Mouse (Mus musculus) ES-CJ7 (cell line): Measurements from ENCODE around the gene Hdac6.

ENCODE experiments used
- DNase-seq: peaks from one replicate; pipeline ENCODE4 v3.0.0; 2011; ENCODE audit warnings: low read depth, low spot score

Hdac6 gene

DNA sequence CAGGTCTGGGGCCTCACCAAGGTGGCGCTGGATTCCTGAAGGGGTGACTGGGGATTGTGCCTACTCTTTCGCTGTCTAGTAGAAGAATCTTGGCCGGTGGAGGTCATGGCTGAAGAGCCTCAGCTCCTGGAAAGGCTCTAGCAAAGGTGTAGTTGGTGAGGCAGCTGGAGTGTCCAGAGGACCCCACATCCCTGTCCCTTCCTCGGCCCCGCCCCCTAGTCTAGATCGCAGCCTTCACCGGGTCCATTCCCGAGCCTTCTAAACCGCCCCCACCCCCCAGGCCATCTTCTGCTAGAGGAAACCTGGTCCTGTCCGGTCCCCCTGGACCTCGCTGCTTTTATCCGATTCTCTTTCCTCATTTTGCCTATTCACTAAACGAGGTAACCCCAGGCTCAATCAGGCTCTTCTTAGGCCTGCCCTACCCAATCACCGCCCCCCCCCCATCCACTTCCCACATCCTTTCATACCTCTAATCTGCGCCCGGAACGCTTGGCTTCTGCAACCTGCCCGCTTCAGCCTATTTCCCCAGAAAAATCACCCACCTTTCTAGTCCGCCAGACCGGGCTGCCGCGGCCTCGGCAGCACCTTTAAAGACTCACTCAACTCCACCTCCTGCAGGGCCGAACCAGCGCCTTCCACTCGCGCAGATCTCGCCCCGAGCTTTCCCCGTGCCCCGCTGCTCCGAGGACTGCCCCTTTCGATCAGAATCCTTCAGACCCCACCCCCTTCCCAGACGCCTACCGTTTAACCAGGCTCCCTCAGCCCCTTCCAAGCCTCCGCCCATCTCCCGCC lies at the start of gene Hdac6:
TSS of gene Hdac6 (minus strand) at position 782 of the 792 bp plus-strand sequence.
- DNase-seq = no peak

DNA sequence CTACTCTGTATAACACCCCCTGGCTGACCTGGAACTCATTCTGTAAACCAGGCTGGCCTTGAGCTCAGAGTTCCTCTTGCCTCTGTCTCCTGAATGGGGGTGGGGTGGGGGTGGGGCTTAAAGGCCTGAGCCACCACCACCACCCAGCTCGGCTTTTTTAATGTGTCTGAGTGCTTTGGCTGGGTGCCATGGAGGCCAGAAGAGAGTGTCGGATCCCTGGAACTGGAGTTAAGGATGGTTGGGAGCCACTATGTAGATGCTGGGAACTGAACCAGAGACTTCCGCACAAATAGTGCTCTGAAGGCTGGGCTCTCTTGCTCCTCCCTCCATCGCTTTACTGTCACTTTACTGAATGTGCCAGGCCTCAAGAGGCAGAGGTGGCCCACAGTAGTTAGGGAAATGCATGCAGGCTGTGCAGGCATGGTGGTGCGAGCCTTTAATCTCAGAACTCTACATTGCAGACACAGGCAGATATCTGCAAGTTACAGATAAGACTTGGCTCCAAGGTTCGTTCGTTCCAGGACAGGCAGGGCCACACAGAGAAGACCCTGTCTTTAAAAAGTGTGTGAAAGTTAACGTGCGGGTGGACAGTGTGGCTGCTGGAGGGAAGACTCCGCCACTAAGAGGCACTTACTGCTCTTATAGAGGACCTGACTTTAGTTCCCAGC lies 45.5 kb upstream of the Hdac6 start:
- peak; percentile 60 for DNase-seq

- DNase-seq = peak; percentile 45
Observed at GRCm38 (mm10) chrX:7992379-7993067, 44.8 kb upstream of the Hdac6 start.

- DNase-seq = no peak
Observed at GRCm38 (mm10) chrX:7981368-7981767, 33.7 kb upstream of the Hdac6 start.

DNA sequence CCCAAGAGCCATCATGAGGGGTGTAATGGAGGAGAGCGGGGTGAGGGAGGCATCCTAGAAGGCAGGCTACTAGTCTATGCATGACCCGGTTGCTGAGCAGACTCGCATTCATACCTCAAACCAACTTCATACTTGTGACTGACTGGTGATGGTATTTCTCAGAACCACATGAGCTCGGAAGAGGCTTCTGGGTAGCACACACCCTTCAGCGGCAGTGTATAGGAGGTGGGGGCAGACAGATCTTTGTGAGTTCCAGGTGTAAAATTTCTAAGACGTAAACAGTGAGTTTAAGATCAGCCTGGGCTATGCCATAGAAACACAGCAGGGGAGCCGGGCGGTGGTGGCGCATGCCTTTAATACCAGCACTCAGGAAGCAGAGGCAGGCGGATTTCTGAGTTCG lies 30.2 kb upstream of the Hdac6 start, which contains the start of gene Gata1:
TSS of gene Gata1 (minus strand) at position 180 of the 400 bp plus-strand sequence.
- DNase-seq = peak; percentile 10

DNA sequence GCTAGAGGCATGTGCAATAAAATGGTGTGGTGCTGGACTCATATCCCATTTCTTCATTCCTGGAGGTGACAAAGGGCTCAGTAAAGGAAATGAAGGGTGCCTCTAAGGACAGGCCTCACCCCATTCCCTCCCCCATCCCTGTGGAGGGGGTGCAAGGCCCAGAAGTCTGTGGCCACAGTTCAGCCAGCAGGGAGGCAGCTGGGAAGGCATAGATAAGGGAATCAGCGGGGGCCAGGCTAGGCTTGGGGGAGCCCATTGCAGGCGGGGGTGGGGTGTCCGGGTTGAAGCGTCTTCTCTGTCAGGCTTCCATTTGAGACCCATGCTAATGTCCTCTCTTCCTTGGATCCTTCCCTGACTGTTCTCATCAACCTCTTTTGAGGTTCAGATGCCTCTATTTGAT lies 23.6 kb upstream of the Hdac6 start:
- DNase-seq = no peak

DNA sequence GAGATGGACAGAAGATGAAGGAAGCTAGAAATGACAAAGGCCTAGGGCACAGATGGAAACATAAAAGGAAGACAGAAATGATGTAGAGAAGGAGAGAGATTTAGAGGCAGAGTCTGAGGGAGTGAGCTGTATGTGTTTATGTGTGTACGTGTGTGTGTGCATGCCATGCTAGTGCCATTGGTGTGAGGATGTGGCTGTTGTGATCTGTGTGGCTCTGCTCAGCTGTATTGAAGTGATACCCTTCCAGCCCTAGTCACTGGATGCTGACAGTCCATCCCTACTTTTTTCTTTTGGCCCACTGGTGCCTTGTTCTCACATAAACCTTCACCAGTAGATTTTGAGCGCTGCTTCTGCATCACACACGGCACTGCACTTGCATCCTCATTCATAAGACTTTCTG lies 21.2 kb upstream of the Hdac6 start:
- DNase-seq = no peak

DNA sequence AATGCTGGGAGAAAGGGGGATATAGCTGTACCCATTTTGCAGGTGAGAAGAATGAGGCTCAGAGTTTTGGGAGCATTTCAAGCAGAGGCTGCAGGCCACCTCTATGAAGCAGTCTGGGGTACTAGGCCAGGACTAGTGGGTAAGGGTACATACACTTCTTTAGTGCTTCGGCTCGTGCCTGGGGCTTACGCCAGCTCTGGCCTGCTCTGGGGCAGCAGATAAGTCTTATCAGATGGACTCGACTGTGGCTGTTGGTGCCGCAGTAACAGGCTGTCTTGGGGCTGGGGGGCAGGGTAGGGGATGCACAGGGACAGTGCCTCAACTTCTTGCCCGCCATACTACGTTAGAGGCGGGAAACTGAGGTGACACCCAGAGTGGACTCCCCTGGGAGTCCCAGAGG lies 20.5 kb upstream of the Hdac6 start:
- DNase-seq = no peak

DNA sequence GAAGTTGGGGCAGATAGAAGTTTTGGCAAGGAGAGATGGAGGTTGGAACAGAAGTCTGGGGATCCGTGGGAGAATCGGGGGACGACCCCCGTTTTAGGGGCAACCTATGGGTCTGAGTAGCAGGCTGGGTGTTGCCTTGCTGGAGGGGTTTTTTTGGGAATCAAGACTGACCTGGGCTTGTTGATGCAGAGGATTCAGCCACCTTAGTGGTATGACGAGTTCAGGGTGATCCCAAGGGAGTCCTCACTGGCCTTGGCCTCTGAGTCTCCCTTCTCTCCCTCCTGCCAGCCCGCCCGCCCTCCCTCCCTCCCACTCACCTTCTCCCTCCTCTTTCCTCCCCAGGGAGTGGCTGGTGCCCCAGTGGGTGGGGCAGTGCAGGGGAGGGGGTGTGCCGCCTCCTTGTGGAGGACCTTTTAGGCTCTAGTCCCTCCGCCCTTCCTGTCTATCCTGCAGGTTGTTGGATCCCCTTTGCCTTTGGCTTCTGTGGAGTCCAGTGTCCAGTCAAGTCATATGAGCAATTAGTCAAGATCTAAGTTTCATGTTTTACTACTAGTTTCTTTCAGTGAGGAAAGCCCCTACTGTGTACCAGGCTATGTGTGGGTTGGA lies 20.0 kb upstream of the Hdac6 start:
- no peak for DNase-seq

DNA sequence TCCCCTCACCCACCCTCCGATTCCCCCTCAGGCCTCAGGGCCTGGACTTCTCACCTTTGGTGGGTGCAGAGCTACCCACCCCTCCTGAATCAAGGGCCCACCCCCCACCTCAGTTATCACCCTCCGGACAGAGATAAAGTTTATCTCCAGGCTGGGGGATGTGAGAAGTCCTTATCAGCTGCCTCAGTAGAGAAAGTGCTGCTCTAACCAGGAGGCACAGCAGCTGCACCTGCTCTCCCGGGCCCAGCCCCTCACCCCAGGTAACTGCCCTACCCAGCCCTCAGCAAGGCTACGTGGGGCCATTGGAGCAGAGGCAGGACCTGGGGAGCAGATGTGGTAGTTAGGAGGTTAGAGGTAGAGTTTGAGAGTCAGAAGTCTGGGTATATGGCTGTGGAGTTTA lies 18.5 kb upstream of the Hdac6 start:
- no peak for DNase-seq

DNA sequence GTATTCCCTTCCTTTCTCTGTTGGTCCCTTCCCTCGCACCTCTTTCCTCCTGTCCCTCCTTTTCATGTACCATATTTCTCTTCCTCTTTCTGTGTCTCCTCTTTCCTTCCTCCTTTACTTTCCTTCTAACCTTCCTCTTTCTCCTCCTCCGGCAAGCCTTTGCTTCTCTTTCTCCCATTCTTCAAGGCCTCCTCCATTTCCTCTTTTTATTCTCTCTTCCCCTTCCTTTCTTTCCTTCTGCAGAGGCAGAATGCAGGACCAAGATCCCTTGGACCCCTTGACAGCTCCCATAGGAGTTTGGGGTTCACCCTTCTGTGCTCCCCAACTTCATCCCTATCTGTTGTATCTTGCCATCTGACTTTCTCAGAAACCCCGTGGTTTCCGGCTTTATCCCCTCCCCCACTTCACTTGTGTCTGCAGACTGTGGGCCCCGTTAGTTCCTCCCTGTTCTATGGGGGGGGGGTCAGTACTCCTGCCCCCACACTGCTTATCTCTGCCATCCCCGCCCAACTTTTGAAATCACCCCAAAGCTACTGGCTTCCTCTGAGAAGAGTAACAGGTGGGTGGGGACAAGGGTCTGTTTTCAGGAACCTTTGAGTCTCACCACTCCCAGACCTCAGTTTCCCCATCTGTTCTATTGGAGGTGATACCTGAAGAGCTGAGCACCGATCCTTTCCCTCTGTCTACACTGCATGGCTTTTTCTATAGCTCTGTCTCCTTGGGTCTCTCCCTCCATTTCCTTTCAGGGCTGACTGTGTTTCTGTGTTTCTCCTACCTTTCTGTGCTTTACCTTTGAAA lies 16.3 kb upstream of the Hdac6 start:
- no peak for DNase-seq

- DNase-seq = no peak
Observed at GRCm38 (mm10) chrX:7958868-7959267, 11.2 kb upstream of the Hdac6 start.

- no peak for DNase-seq
Observed at GRCm38 (mm10) chrX:7950091-7950490, 2.4 kb upstream of the Hdac6 start.

DNA sequence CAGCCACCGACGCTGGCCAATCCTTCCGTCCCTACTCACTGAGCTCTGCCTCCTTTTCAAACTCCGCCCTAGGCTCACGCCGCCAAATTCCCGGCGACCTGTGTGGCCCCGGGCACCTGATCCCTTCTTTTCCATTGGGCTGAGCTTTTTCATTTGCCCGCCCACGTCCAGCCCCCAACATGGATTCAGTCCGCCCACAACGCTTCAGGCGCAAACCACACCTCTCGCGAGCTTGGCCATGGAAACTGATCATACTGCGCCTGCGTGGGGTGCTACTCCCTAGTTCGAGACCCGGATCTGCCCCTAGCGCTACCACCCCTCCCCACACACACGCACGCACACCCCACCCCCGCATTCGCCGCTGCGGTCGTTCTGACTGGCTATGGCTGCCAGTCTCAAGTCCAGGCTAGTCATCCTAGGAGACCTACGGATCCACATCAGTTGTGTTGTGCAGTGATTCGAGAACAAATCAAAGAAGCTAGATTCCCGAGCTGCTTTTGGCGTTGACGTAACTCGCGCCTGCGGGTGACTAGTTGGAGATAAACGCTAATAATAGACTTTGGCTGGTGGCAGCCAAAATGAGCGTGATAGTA lies 307 bp upstream of the Hdac6 start:
- peak; percentile 97 for DNase-seq

GRCm38 (mm10) chrX:7945618-7946017 lies 2.1 kb downstream of the Hdac6 start:
- DNase-seq = no peak

- no peak for DNase-seq
Observed at GRCm38 (mm10) chrX:7937667-7938066, 10.0 kb downstream of the Hdac6 start.

- peak; percentile 57 for DNase-seq
Observed at GRCm38 (mm10) chrX:7936874-7937273, 10.8 kb downstream of the Hdac6 start.

GRCm38 (mm10) chrX:7928270-7928790 lies 19.4 kb downstream of the Hdac6 start, which contains the start of gene Eras:
Eras (minus strand) TSS chrX:7928607.
- peak; percentile 84 for DNase-seq

GRCm38 (mm10) chrX:7927116-7927515 lies 20.6 kb downstream of the Hdac6 start:
- peak; percentile 88 for DNase-seq

GRCm38 (mm10) chrX:7926266-7926665 lies 21.4 kb downstream of the Hdac6 start:
- peak; percentile 87 for DNase-seq
